In the genomic region with DNA sequence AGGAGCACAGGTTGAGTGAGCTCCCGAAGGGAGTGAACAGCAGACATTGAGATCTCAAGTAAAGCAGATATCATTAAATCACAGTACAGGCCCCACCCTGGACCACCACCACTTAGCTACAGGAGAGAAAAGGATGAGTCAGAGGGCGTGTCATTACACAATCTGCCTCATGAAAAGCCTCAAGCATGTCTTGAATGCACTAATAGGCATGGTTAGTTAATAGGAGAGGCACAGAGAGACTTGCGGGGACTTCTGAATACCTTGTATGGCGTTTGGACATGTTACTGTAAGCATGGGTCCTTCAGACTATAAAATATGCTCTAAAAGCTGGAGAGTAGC, we compare ENCODE assay signal across 24 mouse cellular contexts.
DNase-seq lines count a peak whose midpoint lies in the region; ATAC-seq lines count a peak whose summit lies in the region.
"Had no signal": no experiment of that assay in that cellular context is flagged by ENCODE, and none has a peak within 500 bp of the region (broad histone marks: within the 10 kb centered on the region; RNA-seq: fewer than 3 reads in every experiment).

No protein-coding gene starts in this region.

- peak; percentile 19; the same call in 1 of the 2 replicates for ATAC-seq in hindbrain, embryonic 15.5 days (ENCODE audit: low FRiP score, low read depth)
- no peak for ATAC-seq in hindbrain, embryonic 13.5 days (ENCODE audit: low FRiP score)
- peak; percentile 24; the same call in 1 of the 2 replicates for ATAC-seq in neural tube, embryonic 15.5 days (ENCODE audit: low FRiP score)
- ATAC-seq: intestine, postnatal 0 days had no signal

- H3K9me3 ChIP-seq in hindbrain, embryonic 15.5 days = no peaks in the 10 kb centered on the region
- H3K9me3 ChIP-seq in hindbrain, embryonic 13.5 days = no peaks in the 10 kb centered on the region
- H3K9me3 ChIP-seq in neural tube, embryonic 15.5 days (replicated peaks) = no peaks in the 10 kb centered on the region
- H3K9me3 ChIP-seq: embryonic facial prominence, embryonic 15.5 days had no signal

- no peak for DNase-seq in neural tube, embryonic 10.5 days (ENCODE audit: extremely low spot score, low spot score)
- peak; percentile 48 for DNase-seq in MN1 (ENCODE audit: low spot score)
- no peak for DNase-seq in cerebellum, adult 18-20 months
- no peak for DNase-seq in spleen, postnatal 14 days (ENCODE audit: low spot score in 2 of 2)
- DNase-seq: adrenal gland, postnatal 25 days; cerebellum, adult 11-12 months; gastrocnemius, postnatal 14 days; heart, adult 18-20 months; heart, postnatal 36 days; kidney, adult 9 months; kidney, postnatal 10 days; layer of hippocampus, adult 9-11 months; liver; lung, adult 2 months; lung, postnatal 10 days; thymus, postnatal 4 days had no signal

- no peak overlapping the region for H3K4me3 ChIP-seq in hindbrain, embryonic 15.5 days
- H3K4me3 ChIP-seq in hindbrain, embryonic 13.5 days = no peak overlapping the region
- no peak overlapping the region for H3K4me3 ChIP-seq in neural tube, embryonic 15.5 days (replicated peaks)
- H3K4me3 ChIP-seq: embryonic facial prominence, embryonic 15.5 days had no signal

- H3K4me1 ChIP-seq in hindbrain, embryonic 15.5 days (replicated peaks) = no peaks in the 10 kb centered on the region
- no peaks in the 10 kb centered on the region for H3K4me1 ChIP-seq in hindbrain, embryonic 13.5 days (replicated peaks)
- 0 out of 2 replicates have a peak, but pooled peaks cover 3% of the 10 kb centered on the region for H3K4me1 ChIP-seq in neural tube, embryonic 15.5 days
- H3K4me1 ChIP-seq: embryonic facial prominence, embryonic 15.5 days had no signal

- no peak overlapping the region for H3K27ac ChIP-seq in hindbrain, embryonic 15.5 days (replicated peaks)
- H3K27ac ChIP-seq in hindbrain, embryonic 13.5 days = no peak overlapping the region
- no peak overlapping the region for H3K27ac ChIP-seq in neural tube, embryonic 15.5 days (replicated peaks)
- H3K27ac ChIP-seq: embryonic facial prominence, embryonic 15.5 days; liver, embryonic 14.5 days; macrophage had no signal

- H3K27me3 ChIP-seq in hindbrain, embryonic 15.5 days = no peaks in the 10 kb centered on the region
- no peaks in the 10 kb centered on the region for H3K27me3 ChIP-seq in hindbrain, embryonic 13.5 days
- H3K27me3 ChIP-seq in neural tube, embryonic 15.5 days (replicated peaks) = no peaks in the 10 kb centered on the region
- H3K27me3 ChIP-seq: embryonic facial prominence, embryonic 15.5 days had no signal

- no peak overlapping the region for H3K4me2 ChIP-seq in hindbrain, embryonic 15.5 days
- no peak overlapping the region for H3K4me2 ChIP-seq in hindbrain, embryonic 13.5 days
- H3K4me2 ChIP-seq in neural tube, embryonic 15.5 days = no peak overlapping the region
- H3K4me2 ChIP-seq: embryonic facial prominence, embryonic 15.5 days; heart, embryonic 11.5 days had no signal

- WGBS in hindbrain, embryonic 15.5 days = 76% methylated on average over 4 of the region's 4 CpGs
- WGBS in hindbrain, embryonic 13.5 days = 77% methylated on average over 4 of the region's 4 CpGs
- 72% methylated on average over 4 of the region's 4 CpGs for WGBS in neural tube, embryonic 15.5 days

- H3K36me3 ChIP-seq in hindbrain, embryonic 15.5 days = no peaks in the 10 kb centered on the region
- no peaks in the 10 kb centered on the region for H3K36me3 ChIP-seq in hindbrain, embryonic 13.5 days
- no peaks in the 10 kb centered on the region for H3K36me3 ChIP-seq in neural tube, embryonic 15.5 days
- H3K36me3 ChIP-seq: embryonic facial prominence, embryonic 15.5 days had no signal

- H3K9ac ChIP-seq in hindbrain, embryonic 15.5 days = no peak overlapping the region
- no peak overlapping the region for H3K9ac ChIP-seq in hindbrain, embryonic 13.5 days
- H3K9ac ChIP-seq in neural tube, embryonic 15.5 days (replicated peaks) = no peak overlapping the region
- H3K9ac ChIP-seq: embryonic facial prominence, embryonic 15.5 days; liver, embryonic 14.5 days had no signal
